Mouse (Mus musculus) cortical plate, adult 2 months (tissue): ENCODE measurements at regions not wholly inside any gene's neighbourhood (a gene's known extent, or its start where the extent isn't known, plus 50 kb on each side); places are given as distances from the start of the nearest gene placed in this dataset.

Source experiments
- CTCF ChIP-seq: fragments of 200-500 bp; IDR thresholded peaks from 2 replicates; pipeline ENCODE4 v1.5.1; 2011; ENCODE audit warnings: mild to moderate bottlenecking, control low read depth, low read length; ENCODE audit not compliant: insufficient read depth; ENCODE audit errors: extremely low read depth
- POLR2A ChIP-seq: fragments of 200-500 bp; IDR thresholded peaks from 2 replicates; pipeline ENCODE4 v1.6.1; 2011; ENCODE audit warnings: mild to moderate bottlenecking, low read length, control low read depth; ENCODE audit not compliant: insufficient read depth; ENCODE audit errors: extremely low read depth

GRCm38 (mm10) chr6:101046755-101047154, 213.3 kb downstream of the Ppp4r2 start:
- TF ChIP-seq POLR2A (no peak), CTCF (no peak)
